Mouse (Mus musculus): ENCODE measurements around the gene Homer2. TPM values are rescaled to one million over a fixed set of nuclear protein-coding genes. Genes with fewer than 3 reads are reported as not detected.

Homer2 gene
- polyA plus RNA-seq, 1 experiment from 2014 or later = 8.6 TPM

- no peak overlapping the region for H3K4me3 ChIP-seq (ENCODE audit: low read depth, low read length)
- TF ChIP-seq EP300 (IDR thresholded peaks at IDR 0.05; ENCODE audit: low read depth) (no peak), CTCF (IDR thresholded peaks at IDR 0.05; ENCODE audit: low read depth) (no peak)
- no peaks in the 10 kb centered on the region for H3K9me3 ChIP-seq (ENCODE audit: low read length)
- ATAC-seq (peak; percentile 51; the same call in 1 of the 2 replicates), DNase-seq (no peak)
- 73% methylated on average over 5 of the region's 5 CpGs for WGBS (ENCODE audit: insufficient replicate concordance)
- H3K36me3 ChIP-seq (replicated peaks; ENCODE audit: insufficient read depth, low read length) = peaks cover 35% of the 10 kb centered on the region
- H3K4me1 ChIP-seq (ENCODE audit: insufficient read depth) = peaks cover 15% of the 10 kb centered on the region
- H3K4me2 ChIP-seq (ENCODE audit: low read depth, low read length) = no peak overlapping the region
- H3K27ac ChIP-seq (ENCODE audit: low read depth) = peak overlapping the region; percentile 16; the same call in 1 of the 2 replicates
- no peak overlapping the region for H3K9ac ChIP-seq (replicated peaks)
- H3K27me3 ChIP-seq (ENCODE audit: insufficient read depth, low read length) = no peaks in the 10 kb centered on the region
Measured at GRCm38 (mm10) chr7:81579312-81579711, 128.0 kb downstream of the Homer2 start.

- Histone ChIP-seq H3K9me3 (ENCODE audit: low read length) (no peaks in the 10 kb centered on the region), H3K36me3 (replicated peaks; ENCODE audit: insufficient read depth, low read length) (peaks cover 36% of the 10 kb centered on the region), H3K4me1 (ENCODE audit: insufficient read depth) (peaks cover 20% of the 10 kb centered on the region), H3K9ac (replicated peaks) (no peak overlapping the region), H3K4me2 (ENCODE audit: low read depth, low read length) (no peak overlapping the region), H3K27me3 (ENCODE audit: insufficient read depth, low read length) (no peaks in the 10 kb centered on the region), H3K27ac (ENCODE audit: low read depth) (0 out of 2 replicates have a peak overlapping the region, but pooled peaks have one; percentile 16), H3K4me3 (ENCODE audit: low read depth, low read length) (no peak overlapping the region)
- WGBS (ENCODE audit: insufficient replicate concordance) = 86% methylated on average over 7 of the region's 7 CpGs
- TF ChIP-seq CTCF (IDR thresholded peaks at IDR 0.05; ENCODE audit: low read depth) = no peak
- TF ChIP-seq EP300 (IDR thresholded peaks at IDR 0.05; ENCODE audit: low read depth) = no peak
- no peak for ATAC-seq
- no peak for DNase-seq
Measured at GRCm38 (mm10) chr7:81578413-81578812, 128.9 kb downstream of the Homer2 start.

GRCm38 (mm10) chr7:81577872-81578271 is 129.5 kb downstream of the Homer2 start:
- TF ChIP-seq EP300 (IDR thresholded peaks at IDR 0.05; ENCODE audit: low read depth) = no peak
- no peak for TF ChIP-seq CTCF (IDR thresholded peaks at IDR 0.05; ENCODE audit: low read depth)
- ATAC-seq (peak; percentile 20; the same call in 1 of the 2 replicates), DNase-seq (peak; percentile 11)
- 72% methylated on average over 3 of the region's 3 CpGs for WGBS (ENCODE audit: insufficient replicate concordance)
- H3K4me2 ChIP-seq (ENCODE audit: low read depth, low read length) = no peak overlapping the region
- no peaks in the 10 kb centered on the region for H3K27me3 ChIP-seq (ENCODE audit: insufficient read depth, low read length)
- peaks cover 24% of the 10 kb centered on the region for H3K4me1 ChIP-seq (ENCODE audit: insufficient read depth)
- no peak overlapping the region for H3K9ac ChIP-seq (replicated peaks)
- H3K27ac ChIP-seq (ENCODE audit: low read depth) = no peak overlapping the region
- no peaks in the 10 kb centered on the region for H3K9me3 ChIP-seq (ENCODE audit: low read length)
- no peak overlapping the region for H3K4me3 ChIP-seq (ENCODE audit: low read depth, low read length)
- peaks cover 36% of the 10 kb centered on the region for H3K36me3 ChIP-seq (replicated peaks; ENCODE audit: insufficient read depth, low read length)

- 91% methylated on average over 10 of the region's 10 CpGs for WGBS (ENCODE audit: insufficient replicate concordance)
- ATAC-seq (no peak), DNase-seq (peak; percentile 11)
- no peak overlapping the region for H3K4me3 ChIP-seq (ENCODE audit: low read depth, low read length)
- H3K4me2 ChIP-seq (ENCODE audit: low read depth, low read length) = no peak overlapping the region
- H3K27me3 ChIP-seq (ENCODE audit: insufficient read depth, low read length) = no peaks in the 10 kb centered on the region
- H3K9ac ChIP-seq (replicated peaks) = no peak overlapping the region
- no peak overlapping the region for H3K27ac ChIP-seq (ENCODE audit: low read depth)
- peaks cover 36% of the 10 kb centered on the region for H3K36me3 ChIP-seq (replicated peaks; ENCODE audit: insufficient read depth, low read length)
- TF ChIP-seq CTCF (IDR thresholded peaks at IDR 0.05; ENCODE audit: low read depth) (no peak), EP300 (IDR thresholded peaks at IDR 0.05; ENCODE audit: low read depth) (no peak)
- peaks cover 27% of the 10 kb centered on the region for H3K4me1 ChIP-seq (ENCODE audit: insufficient read depth)
- H3K9me3 ChIP-seq (ENCODE audit: low read length) = no peaks in the 10 kb centered on the region
Measured at GRCm38 (mm10) chr7:81575606-81576005, 131.7 kb downstream of the Homer2 start.

GRCm38 (mm10) chr7:81573821-81574220 is 133.5 kb downstream of the Homer2 start:
- peaks cover 28% of the 10 kb centered on the region for H3K4me1 ChIP-seq (ENCODE audit: insufficient read depth)
- no peak overlapping the region for H3K4me3 ChIP-seq (ENCODE audit: low read depth, low read length)
- H3K9ac ChIP-seq (replicated peaks) = 0 out of 2 replicates have a peak overlapping the region, but pooled peaks have one; percentile 12
- WGBS (ENCODE audit: insufficient replicate concordance) = 90% methylated on average over 9 of the region's 9 CpGs
- H3K27me3 ChIP-seq (ENCODE audit: insufficient read depth, low read length) = no peaks in the 10 kb centered on the region
- ATAC-seq = no peak
- TF ChIP-seq CTCF (IDR thresholded peaks at IDR 0.05; ENCODE audit: low read depth) (no peak), EP300 (IDR thresholded peaks at IDR 0.05; ENCODE audit: low read depth) (no peak)
- H3K4me2 ChIP-seq (ENCODE audit: low read depth, low read length) = peak overlapping the region; percentile 72
- no peaks in the 10 kb centered on the region for H3K9me3 ChIP-seq (ENCODE audit: low read length)
- peaks cover 36% of the 10 kb centered on the region for H3K36me3 ChIP-seq (replicated peaks; ENCODE audit: insufficient read depth, low read length)
- peak overlapping the region; percentile 98; the same call in 1 of the 2 replicates for H3K27ac ChIP-seq (ENCODE audit: low read depth)
- no peak for DNase-seq

GRCm38 (mm10) chr7:81573397-81573796 is 133.9 kb downstream of the Homer2 start:
- Histone ChIP-seq H3K27ac (ENCODE audit: low read depth) (peak overlapping the region; percentile 98), H3K9ac (replicated peaks) (0 out of 2 replicates have a peak overlapping the region, but pooled peaks have one; percentile 12), H3K4me2 (ENCODE audit: low read depth, low read length) (peak overlapping the region; percentile 72), H3K4me3 (ENCODE audit: low read depth, low read length) (peak overlapping the region; percentile 85), H3K36me3 (replicated peaks; ENCODE audit: insufficient read depth, low read length) (peaks cover 33% of the 10 kb centered on the region), H3K27me3 (ENCODE audit: insufficient read depth, low read length) (no peaks in the 10 kb centered on the region), H3K9me3 (ENCODE audit: low read length) (no peaks in the 10 kb centered on the region), H3K4me1 (ENCODE audit: insufficient read depth) (peaks cover 25% of the 10 kb centered on the region)
- DNase-seq (peak; percentile 33), ATAC-seq (no peak)
- TF ChIP-seq CTCF (IDR thresholded peaks at IDR 0.05; ENCODE audit: low read depth) (no peak), EP300 (IDR thresholded peaks at IDR 0.05; ENCODE audit: low read depth) (no peak)
- 65% methylated on average over 6 of the region's 6 CpGs for WGBS (ENCODE audit: insufficient replicate concordance)
